Mouse (Mus musculus): ENCODE measurements at regions not wholly inside any gene's neighbourhood (a gene's known extent, or its start where the extent isn't known, plus 50 kb on each side); places are given as distances from the start of the nearest gene placed in this dataset.

DNA sequence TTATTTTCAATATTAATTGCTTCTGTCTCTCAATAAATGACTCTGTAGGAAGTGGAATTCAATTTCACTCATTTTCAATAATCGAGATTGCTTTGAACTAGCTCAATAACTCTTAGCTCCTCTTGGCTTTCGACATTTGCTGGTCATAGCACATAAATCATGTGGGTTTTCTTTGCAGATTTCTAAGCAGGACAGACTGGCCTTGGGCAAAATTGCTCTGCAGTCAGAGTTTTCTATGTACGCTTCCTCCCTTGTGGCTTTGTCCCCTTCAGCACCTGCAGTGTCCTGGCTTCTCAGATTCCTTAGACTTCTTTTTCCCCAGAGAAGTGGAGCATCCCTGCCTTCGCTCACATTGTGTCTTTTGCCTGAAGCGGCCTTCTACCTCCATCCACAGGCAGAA lies 124.6 kb upstream of the Rarb start:
- no peak for ATAC-seq (replicated peaks; ENCODE audit: insufficient number of reproducible peaks, low FRiP score, low TSS enrichment, low read depth)
- DNase-seq (ENCODE audit: low spot score), result no peak
- H3K9me3 ChIP-seq (replicated peaks; ENCODE audit: control insufficient read depth, low read length), result no peaks in the 10 kb centered on the region
- H3K27me3 ChIP-seq (ENCODE audit: control insufficient read depth, insufficient read depth, low read length), result no peaks in the 10 kb centered on the region
- no peak overlapping the region for H3K4me3 ChIP-seq (ENCODE audit: low read depth, low read length)
- H3K36me3 ChIP-seq (replicated peaks; ENCODE audit: control insufficient read depth, insufficient read depth, low read depth, low read length), result no peaks in the 10 kb centered on the region
- H3K9ac ChIP-seq (replicated peaks; ENCODE audit: low read length), result no peak overlapping the region
- no peaks in the 10 kb centered on the region for H3K4me1 ChIP-seq (ENCODE audit: control insufficient read depth, insufficient read depth, low read length)
- 81% methylated on average over 5 of the region's 5 CpGs for whole genome bisulfite sequencing
- H3K27ac ChIP-seq (replicated peaks; ENCODE audit: low read depth, low read length), result no peak overlapping the region
- no peak overlapping the region for H3K4me2 ChIP-seq (ENCODE audit: low read depth, low read length)

DNA sequence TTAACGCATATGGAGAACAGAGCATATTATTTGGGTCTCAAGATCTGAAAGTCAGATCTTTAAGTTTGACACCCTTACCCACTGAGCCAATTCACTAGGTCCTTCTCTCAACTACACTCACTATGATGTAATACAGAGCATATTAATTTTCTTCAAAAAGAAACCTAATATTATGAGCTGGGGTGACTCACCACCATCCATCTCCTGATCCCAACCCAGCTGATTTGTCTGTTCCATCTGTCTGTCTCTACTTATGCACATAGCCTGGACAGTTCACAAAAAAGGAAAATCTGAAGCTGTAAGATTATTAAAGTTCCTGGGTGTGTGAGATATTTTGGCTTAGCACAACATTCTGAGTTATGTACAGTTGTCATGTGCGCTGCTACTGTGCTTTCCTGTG lies 108.2 kb upstream of the Rarb start:
- DNase-seq (ENCODE audit: low spot score) (no peak), ATAC-seq (replicated peaks; ENCODE audit: insufficient number of reproducible peaks, low FRiP score, low TSS enrichment, low read depth) (no peak)
- no peaks in the 10 kb centered on the region for H3K27me3 ChIP-seq (ENCODE audit: control insufficient read depth, insufficient read depth, low read length)
- no peak overlapping the region for H3K27ac ChIP-seq (replicated peaks; ENCODE audit: low read depth, low read length)
- no peak overlapping the region for H3K9ac ChIP-seq (replicated peaks; ENCODE audit: low read length)
- no peaks in the 10 kb centered on the region for H3K4me1 ChIP-seq (ENCODE audit: control insufficient read depth, insufficient read depth, low read length)
- no peaks in the 10 kb centered on the region for H3K9me3 ChIP-seq (replicated peaks; ENCODE audit: control insufficient read depth, low read length)
- H3K4me2 ChIP-seq (ENCODE audit: low read depth, low read length), result no peak overlapping the region
- H3K4me3 ChIP-seq (ENCODE audit: low read depth, low read length), result no peak overlapping the region
- H3K36me3 ChIP-seq (replicated peaks; ENCODE audit: control insufficient read depth, insufficient read depth, low read depth, low read length), result no peaks in the 10 kb centered on the region
- 94% methylated on average over 2 of the region's 2 CpGs for WGBS

DNA sequence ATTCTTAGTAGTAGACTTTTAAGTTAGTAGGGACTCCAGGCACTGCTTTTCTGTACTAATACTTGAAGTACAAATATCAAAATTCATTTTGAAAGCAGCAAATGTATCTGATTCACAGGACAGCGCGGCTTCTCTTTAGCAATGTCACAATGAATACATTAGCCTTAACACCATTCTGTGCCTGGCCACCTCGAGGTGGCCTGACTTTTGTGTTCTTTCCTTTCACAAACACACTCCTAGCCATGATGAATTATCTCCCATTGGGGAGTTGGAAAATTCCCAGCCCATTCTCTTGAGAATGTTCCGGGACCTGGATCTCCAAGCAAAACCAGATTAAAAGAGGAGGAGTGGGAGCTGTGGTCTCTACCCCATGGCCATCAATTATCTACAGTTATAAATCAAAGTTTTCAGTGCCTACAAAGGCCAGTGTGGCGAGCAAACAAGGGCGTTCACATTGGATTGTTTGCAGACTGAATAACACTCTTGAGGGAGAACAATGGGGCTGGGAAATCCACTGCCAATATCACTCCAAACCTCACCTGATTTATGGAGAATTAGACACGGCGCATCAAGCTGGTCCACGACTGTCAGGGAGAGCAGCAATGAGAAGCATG lies 82.7 kb upstream of the Rarb start:
- 83% methylated on average over 9 of the region's 9 CpGs for WGBS
- H3K27me3 ChIP-seq (ENCODE audit: control insufficient read depth, insufficient read depth, low read length), result no peaks in the 10 kb centered on the region
- no peak overlapping the region for H3K27ac ChIP-seq (replicated peaks; ENCODE audit: low read depth, low read length)
- H3K4me2 ChIP-seq (ENCODE audit: low read depth, low read length), result no peak overlapping the region
- no peaks in the 10 kb centered on the region for H3K4me1 ChIP-seq (ENCODE audit: control insufficient read depth, insufficient read depth, low read length)
- no peaks in the 10 kb centered on the region for H3K9me3 ChIP-seq (replicated peaks; ENCODE audit: control insufficient read depth, low read length)
- no peaks in the 10 kb centered on the region for H3K36me3 ChIP-seq (replicated peaks; ENCODE audit: control insufficient read depth, insufficient read depth, low read depth, low read length)
- DNase-seq (ENCODE audit: low spot score) (no peak), ATAC-seq (replicated peaks; ENCODE audit: insufficient number of reproducible peaks, low FRiP score, low TSS enrichment, low read depth) (no peak)
- H3K9ac ChIP-seq (replicated peaks; ENCODE audit: low read length), result no peak overlapping the region
- no peak overlapping the region for H3K4me3 ChIP-seq (ENCODE audit: low read depth, low read length)

DNA sequence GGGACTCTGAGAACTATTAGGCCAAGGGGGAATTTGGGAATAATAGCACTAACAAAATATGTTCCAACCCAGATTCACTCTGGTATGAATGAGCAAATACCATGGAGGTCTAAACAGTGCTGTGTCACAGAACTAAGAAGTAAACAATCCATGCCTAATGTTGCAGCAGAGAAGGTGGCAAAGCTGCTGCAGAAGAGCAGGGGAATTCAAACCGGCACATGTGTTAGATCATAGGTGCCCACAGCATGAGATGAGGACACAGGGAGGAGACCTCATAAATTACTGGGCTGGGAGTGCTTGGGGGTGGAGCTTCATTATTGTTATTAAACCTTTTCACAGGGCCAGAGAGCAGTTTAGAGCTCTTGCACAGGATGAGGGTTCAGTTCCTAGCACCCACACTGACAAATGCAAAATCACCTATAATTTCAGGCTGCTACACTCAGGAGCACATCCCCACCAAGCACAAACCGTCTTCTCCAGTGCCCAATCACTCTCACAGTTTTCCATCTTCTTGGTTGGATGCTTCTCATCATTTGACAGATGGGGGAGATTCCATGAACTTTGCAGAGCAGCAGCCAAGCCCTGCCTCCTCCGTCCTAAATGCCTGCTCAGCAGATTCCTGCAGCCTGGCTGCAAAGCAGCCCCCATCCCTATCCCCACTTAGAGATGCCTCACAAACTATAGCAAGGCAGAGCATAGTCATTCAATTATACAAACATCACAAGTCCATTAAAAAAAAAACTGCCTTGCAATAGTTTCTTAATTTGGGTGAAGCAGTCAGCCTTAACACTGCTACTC lies 79.0 kb upstream of the Rarb start:
- DNase-seq (ENCODE audit: low spot score), result no peak
- no peak overlapping the region for H3K4me3 ChIP-seq (ENCODE audit: low read depth, low read length)
- H3K36me3 ChIP-seq (replicated peaks; ENCODE audit: control insufficient read depth, insufficient read depth, low read depth, low read length), result no peaks in the 10 kb centered on the region
- no peak overlapping the region for H3K4me2 ChIP-seq (ENCODE audit: low read depth, low read length)
- no peak overlapping the region for H3K9ac ChIP-seq (replicated peaks; ENCODE audit: low read length)
- no peak for ATAC-seq (replicated peaks; ENCODE audit: insufficient number of reproducible peaks, low FRiP score, low TSS enrichment, low read depth)
- H3K4me1 ChIP-seq (ENCODE audit: control insufficient read depth, insufficient read depth, low read length), result no peaks in the 10 kb centered on the region
- H3K27ac ChIP-seq (replicated peaks; ENCODE audit: low read depth, low read length), result no peak overlapping the region
- H3K27me3 ChIP-seq (ENCODE audit: control insufficient read depth, insufficient read depth, low read length), result no peaks in the 10 kb centered on the region
- H3K9me3 ChIP-seq (replicated peaks; ENCODE audit: control insufficient read depth, low read length), result no peaks in the 10 kb centered on the region
- 48% methylated on average over 3 of the region's 3 CpGs for WGBS

DNA sequence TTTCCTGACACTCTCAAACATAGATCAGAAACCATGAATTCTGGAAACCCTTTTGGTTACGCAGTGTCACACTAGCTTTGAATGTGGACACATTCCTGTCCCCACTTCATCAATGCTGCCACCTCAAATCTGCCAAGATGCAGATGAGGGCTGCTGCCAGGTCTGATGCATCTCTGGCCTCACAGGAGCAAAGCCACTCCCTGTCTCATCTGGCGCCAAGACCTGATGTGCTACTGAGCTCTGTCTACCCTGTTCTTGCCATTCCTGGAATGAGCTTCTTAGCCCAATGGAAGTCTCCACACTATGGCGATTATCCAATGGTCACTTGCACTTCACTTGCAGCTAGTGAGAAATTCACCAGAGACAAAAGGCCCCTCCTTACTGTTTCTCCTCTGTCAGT lies 78.0 kb upstream of the Rarb start:
- Histone ChIP-seq H3K4me1 (ENCODE audit: control insufficient read depth, insufficient read depth, low read length) (no peaks in the 10 kb centered on the region), H3K9me3 (replicated peaks; ENCODE audit: control insufficient read depth, low read length) (no peaks in the 10 kb centered on the region), H3K4me2 (ENCODE audit: low read depth, low read length) (no peak overlapping the region), H3K9ac (replicated peaks; ENCODE audit: low read length) (no peak overlapping the region), H3K27ac (replicated peaks; ENCODE audit: low read depth, low read length) (no peak overlapping the region), H3K27me3 (ENCODE audit: control insufficient read depth, insufficient read depth, low read length) (no peaks in the 10 kb centered on the region), H3K36me3 (replicated peaks; ENCODE audit: control insufficient read depth, insufficient read depth, low read depth, low read length) (no peaks in the 10 kb centered on the region), H3K4me3 (ENCODE audit: low read depth, low read length) (no peak overlapping the region)
- ATAC-seq (replicated peaks; ENCODE audit: insufficient number of reproducible peaks, low FRiP score, low TSS enrichment, low read depth) (no peak), DNase-seq (ENCODE audit: low spot score) (no peak)
- WGBS, result 79% methylated on average over 3 of the region's 3 CpGs

DNA sequence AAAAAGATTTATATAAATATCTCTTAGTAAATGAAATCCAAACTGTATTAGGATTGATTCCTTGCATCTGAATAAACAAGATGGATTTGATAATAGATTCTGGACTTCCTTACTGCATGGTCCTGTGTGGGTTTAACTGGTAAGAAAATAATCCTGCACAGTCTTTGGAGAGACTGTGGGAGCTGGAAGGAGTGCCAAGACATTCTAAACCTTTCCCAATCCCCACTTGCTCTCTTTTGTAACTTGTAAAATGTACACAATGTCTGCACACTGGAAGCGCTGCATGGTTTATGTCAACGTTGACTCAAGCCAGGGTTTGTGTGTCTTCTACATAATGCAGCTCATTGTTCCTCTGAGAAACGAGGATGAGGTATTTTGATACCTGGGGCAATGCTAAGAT lies 62.3 kb upstream of the Rarb start:
- Histone ChIP-seq H3K36me3 (replicated peaks; ENCODE audit: control insufficient read depth, insufficient read depth, low read depth, low read length) (no peaks in the 10 kb centered on the region), H3K4me2 (ENCODE audit: low read depth, low read length) (no peak overlapping the region), H3K9ac (replicated peaks; ENCODE audit: low read length) (no peak overlapping the region), H3K27me3 (ENCODE audit: control insufficient read depth, insufficient read depth, low read length) (no peaks in the 10 kb centered on the region), H3K27ac (replicated peaks; ENCODE audit: low read depth, low read length) (no peak overlapping the region), H3K4me3 (ENCODE audit: low read depth, low read length) (no peak overlapping the region), H3K4me1 (ENCODE audit: control insufficient read depth, insufficient read depth, low read length) (no peaks in the 10 kb centered on the region), H3K9me3 (replicated peaks; ENCODE audit: control insufficient read depth, low read length) (no peaks in the 10 kb centered on the region)
- DNase-seq (ENCODE audit: low spot score), result peak; percentile 62
- 23% methylated on average over 3 of the region's 3 CpGs for WGBS
- peak; percentile 34; the same call in 1 of the 2 replicates for ATAC-seq (replicated peaks; ENCODE audit: insufficient number of reproducible peaks, low FRiP score, low TSS enrichment, low read depth)

DNA sequence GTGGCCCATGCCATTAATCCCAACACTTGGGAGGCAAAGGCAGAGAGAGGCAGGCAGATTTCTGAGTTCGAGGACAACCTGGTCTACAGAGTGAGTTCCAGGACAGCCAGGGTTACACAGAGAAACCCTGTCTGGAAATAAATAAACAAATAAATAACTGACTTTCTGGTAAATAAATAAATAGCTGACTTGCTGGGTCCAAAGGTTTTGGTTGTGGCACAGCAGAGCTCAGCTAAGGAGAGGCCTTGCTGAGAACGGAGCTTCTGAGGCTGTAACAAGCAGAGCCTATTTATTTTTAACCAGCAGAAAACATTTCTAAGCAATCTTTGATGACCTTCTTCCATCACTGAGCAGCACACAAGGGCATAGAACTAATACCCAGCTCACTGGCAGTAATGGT lies 50.3 kb upstream of the Rarb start:
- no peaks in the 10 kb centered on the region for H3K9me3 ChIP-seq (replicated peaks; ENCODE audit: control insufficient read depth, low read length)
- H3K4me1 ChIP-seq (ENCODE audit: control insufficient read depth, insufficient read depth, low read length), result no peaks in the 10 kb centered on the region
- ATAC-seq (replicated peaks; ENCODE audit: insufficient number of reproducible peaks, low FRiP score, low TSS enrichment, low read depth) (no peak), DNase-seq (ENCODE audit: low spot score) (no peak)
- no peaks in the 10 kb centered on the region for H3K27me3 ChIP-seq (ENCODE audit: control insufficient read depth, insufficient read depth, low read length)
- H3K4me2 ChIP-seq (ENCODE audit: low read depth, low read length), result no peak overlapping the region
- no peak overlapping the region for H3K27ac ChIP-seq (replicated peaks; ENCODE audit: low read depth, low read length)
- no peak overlapping the region for H3K4me3 ChIP-seq (ENCODE audit: low read depth, low read length)
- no peak overlapping the region for H3K9ac ChIP-seq (replicated peaks; ENCODE audit: low read length)
- no peaks in the 10 kb centered on the region for H3K36me3 ChIP-seq (replicated peaks; ENCODE audit: control insufficient read depth, insufficient read depth, low read depth, low read length)
- WGBS, result 98% methylated on average over 2 of the region's 2 CpGs

Measured in embryonic facial prominence, embryonic 11.5 days (tissue).